Mouse (Mus musculus): Measurements from ENCODE around the gene Pla2g4c.
A peak's percentile ranks its signal among the peaks of the same experiment; 100 is the strongest.
"Not testable (repeated sequence)": the region's sequence is repeated elsewhere in the genome, so short reads cannot be mapped to it uniquely, and the experiment has no call there.

The Pla2g4c gene

DNA sequence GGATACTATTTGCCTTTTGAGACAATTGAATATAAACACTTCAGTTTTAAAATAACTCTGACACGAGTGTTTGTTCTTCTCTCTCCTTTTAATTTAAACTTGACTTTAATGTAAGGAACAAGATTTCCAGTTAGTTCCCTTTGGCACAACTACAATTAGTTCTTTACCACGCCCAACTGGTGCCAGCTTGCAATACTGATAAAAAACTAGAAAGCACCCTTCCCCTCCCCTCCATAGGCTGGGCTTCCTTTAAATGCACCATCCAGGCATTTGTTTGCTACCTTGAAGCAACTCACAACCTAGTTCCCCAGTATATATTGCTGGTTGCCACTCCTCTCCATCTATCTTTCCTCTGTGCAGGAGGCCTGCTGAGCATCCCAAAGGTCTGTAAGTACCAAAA, at the start of gene Pla2g4c:
Gene Pla2g4c (plus strand): TSS at position 340 of the 400 bp plus-strand sequence.
- DNase-seq (ENCODE audit: low spot score in 2 of 2): no peak

DNA sequence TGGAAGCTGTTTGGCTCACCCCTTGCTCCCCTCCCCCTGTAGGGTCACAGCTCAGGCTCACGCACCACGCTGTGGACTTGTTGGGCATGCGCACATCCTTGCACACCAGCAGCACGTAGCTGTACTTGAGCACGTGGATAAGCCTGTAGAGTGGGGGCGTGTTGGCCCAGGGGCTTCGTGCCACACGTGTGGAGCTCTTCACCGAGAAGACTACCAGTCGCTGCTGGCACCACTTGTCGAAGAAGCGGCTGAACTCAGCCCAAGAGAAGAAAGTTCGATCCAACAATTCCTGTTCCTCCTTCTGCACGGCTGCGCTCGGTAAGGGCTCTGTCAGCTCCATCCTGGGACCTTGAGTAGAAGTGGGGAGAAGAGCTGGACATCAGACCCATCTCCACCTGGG, 47.4 kb upstream of the Pla2g4c start, which contains the start of gene Lig1:
Gene Lig1 (plus strand): TSS at position 203 of the 400 bp plus-strand sequence.
- DNase-seq (ENCODE audit: low spot score in 2 of 2): no peak

DNA sequence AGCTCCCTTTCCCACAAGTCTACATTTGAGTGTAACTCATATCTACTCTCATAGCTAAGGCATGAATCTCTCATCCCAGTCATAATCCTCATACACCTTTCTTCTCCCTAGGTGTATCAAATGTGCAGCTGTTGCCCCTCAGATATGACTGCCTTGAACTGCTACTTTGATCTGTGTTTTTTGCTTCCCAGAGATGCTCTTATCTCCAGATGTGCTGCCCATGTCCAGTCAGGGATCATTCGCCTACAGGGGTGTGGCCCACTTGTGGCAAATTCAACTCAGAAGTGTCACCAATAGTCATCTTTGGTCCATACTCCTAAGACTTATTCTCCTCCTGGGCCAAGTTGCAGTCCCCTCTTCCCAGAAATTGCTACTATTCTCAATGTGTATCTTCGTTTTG, 46.6 kb upstream of the Pla2g4c start:
- DNase-seq (ENCODE audit: low spot score in 2 of 2): no peak

DNA sequence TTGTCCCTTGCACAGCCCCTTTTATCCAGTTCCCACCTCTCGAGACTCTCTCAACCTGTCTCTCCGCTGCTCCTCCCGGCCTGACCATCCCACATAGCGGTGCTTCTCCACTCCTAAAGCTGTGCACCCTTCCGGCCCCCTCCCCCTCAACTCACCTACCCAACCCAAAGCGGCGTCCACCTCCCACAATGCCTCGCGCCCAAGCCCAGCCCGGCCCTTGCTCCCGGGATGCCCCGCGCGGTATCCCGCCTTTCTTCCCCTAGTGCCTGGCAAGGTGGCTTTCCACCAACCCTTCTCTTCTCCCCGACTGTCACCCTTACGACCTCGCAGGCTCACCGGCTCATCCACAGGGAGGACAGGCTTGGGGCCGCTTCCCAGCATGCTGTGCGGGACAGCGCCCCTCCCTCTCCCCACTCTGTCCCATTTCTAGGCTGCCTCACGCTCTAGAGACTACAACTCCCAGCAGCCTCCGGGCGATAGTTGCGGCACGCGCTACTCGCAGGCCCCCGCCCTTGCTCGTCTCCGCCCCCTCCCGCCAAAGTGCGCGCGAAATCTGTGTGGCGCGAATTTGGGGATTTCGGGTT, 46.1 kb upstream of the Pla2g4c start, which contains the start of gene Zswim9:
Gene Zswim9 (minus strand): TSS at position 414 of the 584 bp plus-strand sequence.
- DNase-seq (ENCODE audit: low spot score in 2 of 2): peak; percentile 85 to 98

- not testable (repeated sequence) for DNase-seq (ENCODE audit: low spot score in 2 of 2)
Observed at GRCm38 (mm10) chr7:13278957-13279356, 45.5 kb upstream of the Pla2g4c start.

DNA sequence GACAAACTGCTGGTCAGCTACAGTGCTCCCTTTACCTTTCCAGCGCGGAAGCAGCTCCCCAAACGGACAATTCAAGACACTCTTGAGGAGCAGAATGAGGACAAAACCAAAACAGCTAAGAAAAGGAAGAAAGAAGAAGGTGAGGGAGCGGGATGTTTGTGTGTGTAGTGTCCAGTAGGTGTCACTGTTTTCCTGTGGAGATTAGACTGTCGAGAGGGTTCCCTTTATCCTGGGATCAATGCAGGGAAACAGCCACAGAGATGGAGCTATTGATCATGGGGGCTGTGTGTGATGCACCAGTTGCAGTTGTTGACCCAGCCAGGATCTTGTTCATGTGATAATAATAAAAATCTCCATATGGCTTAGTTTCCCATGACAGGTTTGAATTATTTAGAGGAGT, 35.8 kb upstream of the Pla2g4c start:
- no peak for DNase-seq (ENCODE audit: low spot score in 2 of 2)

DNA sequence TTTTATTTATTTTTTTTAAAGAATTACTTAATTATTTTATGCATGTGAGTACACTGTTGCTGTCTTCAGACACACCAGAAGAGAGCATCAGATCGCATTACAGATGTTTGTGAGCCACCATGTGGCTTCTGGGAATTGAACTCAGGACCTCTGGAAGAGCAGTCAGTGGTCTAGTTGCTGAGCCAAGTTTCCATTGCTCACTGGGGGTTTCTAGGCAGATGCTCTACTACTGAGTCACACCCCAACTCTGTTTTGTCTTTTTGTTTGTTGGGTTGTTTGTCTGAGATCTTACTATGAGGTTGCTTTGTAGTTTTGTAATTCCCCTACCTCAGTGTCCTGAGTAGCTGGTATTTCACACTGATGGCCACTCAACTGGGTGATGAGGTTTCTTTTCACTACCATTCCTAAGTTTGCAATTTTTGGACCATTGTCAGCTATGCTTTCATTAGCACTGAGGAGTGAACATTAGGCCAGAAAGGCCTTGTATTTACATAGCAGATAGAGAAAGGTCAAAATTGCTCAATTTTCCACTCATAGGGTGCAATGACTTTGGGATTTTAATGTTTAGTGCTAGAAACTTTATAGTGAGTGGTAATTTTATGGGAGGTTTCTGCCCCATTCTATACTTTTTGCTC, 34.3 kb upstream of the Pla2g4c start:
- no peak for DNase-seq (ENCODE audit: low spot score in 2 of 2)

- DNase-seq (ENCODE audit: low spot score in 2 of 2): no peak
Observed at GRCm38 (mm10) chr7:13291370-13291769, 33.1 kb upstream of the Pla2g4c start.

- DNase-seq (ENCODE audit: low spot score in 2 of 2): no peak
Observed at GRCm38 (mm10) chr7:13293878-13294855, 30.3 kb upstream of the Pla2g4c start.

- DNase-seq (ENCODE audit: low spot score in 2 of 2): no peak
Observed at GRCm38 (mm10) chr7:13295256-13295655, 29.2 kb upstream of the Pla2g4c start.

DNA sequence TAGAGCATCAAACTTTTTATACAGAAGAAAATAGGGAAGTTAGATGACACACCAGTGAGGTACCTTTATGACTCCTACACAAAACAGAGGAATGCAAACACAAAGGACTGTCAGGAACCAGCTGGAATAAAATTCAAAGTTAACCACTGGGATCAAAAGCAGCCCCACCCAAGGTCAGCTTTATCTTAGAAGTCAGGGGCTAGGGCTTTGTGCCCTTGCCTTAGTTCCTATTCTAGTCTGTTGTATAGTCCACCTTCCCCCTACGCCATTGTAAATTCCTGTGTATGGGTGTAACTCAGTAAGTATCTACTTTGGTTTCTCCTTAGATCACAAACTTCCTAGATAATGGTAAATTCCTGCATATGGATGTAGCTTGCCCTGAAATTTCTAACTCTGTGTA, 26.8 kb upstream of the Pla2g4c start:
- no peak for DNase-seq (ENCODE audit: low spot score in 2 of 2)

GRCm38 (mm10) chr7:13298821-13299220, 25.6 kb upstream of the Pla2g4c start:
- DNase-seq (ENCODE audit: low spot score in 2 of 2): no peak

- no peak for DNase-seq (ENCODE audit: low spot score in 2 of 2)
Observed at GRCm38 (mm10) chr7:13301643-13302042, 22.8 kb upstream of the Pla2g4c start.

- DNase-seq (ENCODE audit: low spot score in 2 of 2): no peak
Observed at GRCm38 (mm10) chr7:13302780-13303179, 21.7 kb upstream of the Pla2g4c start.

- no peak for DNase-seq (ENCODE audit: low spot score in 2 of 2)
Observed at GRCm38 (mm10) chr7:13303372-13303771, 21.1 kb upstream of the Pla2g4c start.

GRCm38 (mm10) chr7:13309407-13309806, 15.0 kb upstream of the Pla2g4c start:
- no peak for DNase-seq (ENCODE audit: low spot score in 2 of 2)

DNA sequence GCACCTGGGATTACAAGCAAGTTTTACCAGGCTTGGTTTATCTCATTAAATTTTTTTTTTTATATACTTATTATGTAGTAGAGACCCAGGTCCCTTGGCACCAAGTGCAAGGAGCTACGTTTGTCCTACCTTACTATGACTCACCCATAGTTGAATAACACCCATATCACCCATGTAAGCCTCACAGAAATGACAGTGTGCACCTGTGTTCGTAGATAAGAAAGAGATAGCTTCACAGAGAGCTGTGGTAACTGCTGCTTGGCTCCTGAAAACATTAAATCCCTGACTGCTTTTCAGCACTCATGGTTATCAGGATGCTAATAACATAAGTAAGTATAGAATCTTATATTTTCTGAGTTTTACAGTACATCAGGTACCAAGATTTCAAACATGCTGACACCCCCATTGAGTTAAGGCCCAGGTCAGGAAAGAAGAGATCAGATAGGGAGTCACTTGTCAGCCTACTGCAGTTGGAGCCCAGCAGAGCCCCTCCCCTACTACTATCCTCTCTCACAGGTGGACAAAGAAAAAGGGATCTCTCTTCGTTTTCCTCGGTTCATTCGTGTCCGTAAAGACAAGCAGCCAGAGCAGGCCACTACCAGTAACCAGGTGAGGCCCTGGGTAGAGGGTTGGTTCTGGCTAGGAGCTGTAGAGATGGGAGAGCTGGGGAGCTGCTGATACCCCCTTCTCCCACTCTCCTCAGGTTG, 13.8 kb upstream of the Pla2g4c start:
- no peak for DNase-seq (ENCODE audit: low spot score in 2 of 2)

DNA sequence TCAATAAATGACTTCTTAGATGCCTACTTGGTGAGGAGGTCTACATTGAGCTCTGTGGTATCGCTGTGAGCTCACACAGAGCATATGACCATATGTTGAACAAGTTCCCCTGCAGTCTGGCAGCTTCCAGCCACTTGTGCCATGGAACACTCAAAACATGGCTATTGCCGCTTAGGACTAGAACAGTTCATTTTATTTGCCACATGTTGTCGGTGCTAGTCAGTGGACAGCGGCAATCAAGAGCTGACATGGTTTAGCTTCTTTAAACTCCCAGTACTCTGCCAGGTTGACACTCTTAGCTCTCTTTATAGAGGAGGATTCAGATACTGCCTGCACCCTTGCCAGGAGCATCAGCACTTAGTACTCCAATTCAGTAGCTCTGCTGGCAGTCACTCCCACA, 13.1 kb upstream of the Pla2g4c start:
- no peak for DNase-seq (ENCODE audit: low spot score in 2 of 2)

DNA sequence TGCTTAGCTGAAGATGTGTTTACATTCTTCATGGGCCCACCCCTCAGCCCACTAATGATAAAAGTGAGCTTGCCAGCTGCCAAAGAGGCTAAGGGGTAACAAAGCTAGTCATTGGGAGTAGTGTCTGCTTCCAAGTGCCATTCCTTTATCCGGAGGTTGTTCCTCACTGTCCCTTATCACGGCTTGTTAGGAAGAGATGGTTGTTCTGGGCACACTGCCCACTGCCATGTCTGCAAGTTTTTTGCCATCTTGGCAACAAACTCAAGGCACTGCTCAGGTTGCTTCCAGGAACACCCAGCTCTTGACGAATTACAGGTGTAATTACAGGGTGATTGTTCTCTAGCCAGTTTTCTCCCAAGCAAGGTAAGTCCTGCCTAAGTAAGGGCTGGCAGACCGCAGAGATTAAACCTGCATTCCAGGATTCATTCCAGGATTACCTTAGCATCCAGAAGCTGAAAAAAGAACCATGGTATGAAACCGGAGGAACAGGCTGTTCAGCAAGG, 10.3 kb upstream of the Pla2g4c start:
- no peak for DNase-seq (ENCODE audit: low spot score in 2 of 2)

DNA sequence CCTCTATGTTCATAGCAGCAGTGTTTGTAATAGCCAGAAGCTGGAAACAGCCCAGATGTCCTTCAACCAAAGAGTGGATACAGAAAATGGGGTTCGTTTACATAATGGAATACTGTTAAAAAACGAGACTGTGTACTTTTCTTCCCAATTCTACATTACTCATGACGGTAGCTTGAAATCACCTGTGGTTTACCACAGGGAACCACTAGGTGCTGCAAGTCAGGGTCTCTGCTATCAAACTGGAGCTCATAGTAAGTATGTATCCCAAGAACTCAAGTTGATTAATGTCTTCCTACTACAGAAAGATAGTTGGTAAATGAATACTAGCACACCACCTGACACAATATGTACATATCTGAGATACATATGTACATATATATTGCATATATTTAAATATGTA, 3.0 kb upstream of the Pla2g4c start:
- no peak for DNase-seq (ENCODE audit: low spot score in 2 of 2)

- no peak for DNase-seq (ENCODE audit: low spot score in 2 of 2)
Observed at GRCm38 (mm10) chr7:13330575-13330974, 6.1 kb downstream of the Pla2g4c start.

DNA sequence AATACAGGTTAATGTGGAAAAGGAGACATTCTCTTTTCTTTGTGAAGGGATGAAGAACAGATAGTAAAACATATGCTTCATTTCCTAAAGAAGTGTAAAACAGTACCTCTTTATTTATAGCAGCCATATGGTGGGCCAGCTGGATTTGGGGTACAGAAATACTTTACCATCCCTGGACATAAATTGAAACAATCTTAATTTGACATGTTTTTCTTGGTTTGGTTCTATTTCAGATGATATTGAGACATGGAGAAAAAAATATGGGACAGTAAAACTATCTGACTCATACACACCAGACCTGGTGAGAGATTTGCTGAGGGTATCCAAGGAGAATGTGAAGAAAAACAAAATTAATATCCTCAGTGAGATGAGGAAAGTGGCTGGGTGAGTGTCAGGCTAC, 31.5 kb downstream of the Pla2g4c start:
- no peak for DNase-seq (ENCODE audit: low spot score in 2 of 2)
